Mouse (Mus musculus) midbrain, embryonic 12.5 days (tissue): Measurements from ENCODE around the gene Ccdc194. TPM values are rescaled to one million over a fixed set of nuclear protein-coding genes. Genes with fewer than 3 reads are reported as not detected.
"Not testable (repeated sequence)": the region's sequence is repeated elsewhere in the genome, so short reads cannot be mapped to it uniquely, and the experiment has no call there.

Source experiments
- ATAC-seq: fragments of 200-750 bp; cut with Nextera tagmentation; 2 replicates; pipeline ENCODE4 v1.8.0; 2017; ENCODE audit warnings: low read depth, moderate TSS enrichment, moderate library complexity; ENCODE audit not compliant: low FRiP score
- H3K27ac ChIP-seq: fragments of 300-500 bp; sonication (generic); replicated peaks from 2 replicates; pipeline ENCODE4 v1.5.1; 2016; ENCODE audit warnings: mild to moderate bottlenecking
- H3K27me3 ChIP-seq: fragments of 300-500 bp; sonication (generic); 2 replicates; pipeline ENCODE4 v1.6.1; 2016; ENCODE audit warnings: mild to moderate bottlenecking
- H3K36me3 ChIP-seq: fragments of 300-500 bp; sonication (generic); 2 replicates; pipeline ENCODE4 v1.6.1; 2016
- H3K4me1 ChIP-seq: fragments of 300-500 bp; sonication (generic); 2 replicates; pipeline ENCODE4 v1.6.1; 2016
- H3K4me2 ChIP-seq: fragments of 300-500 bp; sonication (generic); replicated peaks from 2 replicates; pipeline ENCODE4 v1.6.1; 2016; ENCODE audit warnings: mild to moderate bottlenecking, moderate library complexity
- H3K4me3 ChIP-seq: fragments of 300-500 bp; sonication (generic); 2 replicates; pipeline ENCODE4 v1.5.1; 2016; ENCODE audit warnings: mild to moderate bottlenecking
- H3K9ac ChIP-seq: fragments of 300-500 bp; sonication (generic); replicated peaks from 2 replicates; pipeline ENCODE4 v1.6.1; 2016; ENCODE audit warnings: mild to moderate bottlenecking, moderate library complexity
- H3K9me3 ChIP-seq: fragments of 300-500 bp; sonication (generic); 2 replicates; pipeline ENCODE4 v1.6.1; 2016; ENCODE audit warnings: mild to moderate bottlenecking
- WGBS: fragments of 180-500 bp; shearing (Covaris S2); methylation state at CpG from one replicate; pipeline ENCODE4 v1.1.7; 2016; 5-methylcytosine and 5-hydroxymethylcytosine counted together
- polyA plus RNA-seq: library from polyadenylated mRNA; unstranded; fragments of >200 nt; fragmentation: Nextera tagmentation; extraction: Ambion mirVana; gene quantifications from 2 replicates; pipeline ENCODE4 v1.2.1, GENCODE M21; 2016

Ccdc194 gene
- polyA plus RNA-seq, 1 experiment from 2014 or later, result 0.13 TPM

GRCm38 (mm10) chr8:71526272-71526671 is 761 bp upstream of the Ccdc194 start:
- Histone ChIP-seq H3K36me3 (no peaks in the 10 kb centered on the region), H3K9me3 (no peaks in the 10 kb centered on the region), H3K27ac (no peak overlapping the region), H3K4me2 (no peak overlapping the region), H3K27me3 (peaks cover 68% of the 10 kb centered on the region), H3K4me1 (peaks cover 15% of the 10 kb centered on the region), H3K9ac (no peak overlapping the region), H3K4me3 (no peak overlapping the region)
- ATAC-seq, result no peak
- 2% methylated on average over 6 of the region's 6 CpGs for WGBS

- Histone ChIP-seq H3K36me3 (no peaks in the 10 kb centered on the region), H3K4me3 (no peak overlapping the region), H3K27ac (no peak overlapping the region), H3K4me1 (peaks cover 16% of the 10 kb centered on the region), H3K9me3 (no peaks in the 10 kb centered on the region), H3K9ac (no peak overlapping the region), H3K4me2 (no peak overlapping the region), H3K27me3 (peaks cover 52% of the 10 kb centered on the region)
- ATAC-seq, result peak; percentile 88
- WGBS, result 3% methylated on average over 17 of the region's 17 CpGs
These were observed 3.9 kb downstream of the Ccdc194 start for GRCm38 (mm10) chr8:71521634-71522033.

- not testable (repeated sequence) for ATAC-seq
- 42% methylated on average over 9 of the region's 10 CpGs for WGBS
These were observed 6.3 kb downstream of the Ccdc194 start for GRCm38 (mm10) chr8:71519037-71519825.

GRCm38 (mm10) chr8:71516786-71517185 is 8.7 kb downstream of the Ccdc194 start:
- H3K4me1 ChIP-seq, result peaks cover 4% of the 10 kb centered on the region; the same call in 1 of the 2 replicates
- no peak overlapping the region for H3K4me2 ChIP-seq
- H3K4me3 ChIP-seq, result no peak overlapping the region
- H3K9ac ChIP-seq, result no peak overlapping the region
- H3K9me3 ChIP-seq, result no peaks in the 10 kb centered on the region
- ATAC-seq, result no peak
- no peak overlapping the region for H3K27ac ChIP-seq
- H3K36me3 ChIP-seq, result no peaks in the 10 kb centered on the region
- 28% methylated on average over 6 of the region's 6 CpGs for WGBS
- H3K27me3 ChIP-seq, result peaks cover 8% of the 10 kb centered on the region

More at GRCm38 (mm10) chr8:71519037-71519825, 6.3 kb downstream of the Ccdc194 start:
- not testable (repeated sequence) for H3K4me3 ChIP-seq, H3K9ac ChIP-seq, H3K36me3 ChIP-seq, H3K9me3 ChIP-seq, H3K27ac ChIP-seq, H3K4me1 ChIP-seq, H3K4me2 ChIP-seq
- peaks cover 28% of the 10 kb centered on the region for H3K27me3 ChIP-seq

GRCm38 (mm10) chr8:71515043-71515442 is 10.5 kb downstream of the Ccdc194 start:
- Histone ChIP-seq H3K9ac (no peak overlapping the region), H3K27me3 (peaks cover 20% of the 10 kb centered on the region), H3K27ac (no peak overlapping the region), H3K9me3 (no peaks in the 10 kb centered on the region), H3K4me3 (no peak overlapping the region), H3K36me3 (no peaks in the 10 kb centered on the region), H3K4me2 (no peak overlapping the region), H3K4me1 (peaks cover 4% of the 10 kb centered on the region; the same call in 1 of the 2 replicates)
- 67% methylated on average over 5 of the region's 5 CpGs for WGBS
- ATAC-seq, result no peak

- WGBS, result 76% methylated on average over 15 of the region's 15 CpGs
- H3K4me1 ChIP-seq, result peaks cover 4% of the 10 kb centered on the region; the same call in 1 of the 2 replicates
- H3K9ac ChIP-seq, result no peak overlapping the region
These were observed 12.3 kb downstream of the Ccdc194 start for GRCm38 (mm10) chr8:71513018-71513754.

GRCm38 (mm10) chr8:71511644-71512043 is 13.9 kb downstream of the Ccdc194 start, which contains the start of gene Plvap:
TSS of gene Plvap (minus strand) at chr8:71511752.
- Histone ChIP-seq H3K4me1 (peaks cover 9% of the 10 kb centered on the region), H3K27me3 (peaks cover 52% of the 10 kb centered on the region), H3K27ac (no peak within 1 kb of the TSS), H3K9me3 (no peaks in the 10 kb centered on the region), H3K4me2 (no peak within 1 kb of the TSS), H3K36me3 (no peaks in the 10 kb centered on the region), H3K9ac (no peak within 1 kb of the TSS), H3K4me3 (no peak within 1 kb of the TSS)
- ATAC-seq, result no peak
- 71% methylated on average over 14 of the region's 14 CpGs for WGBS

More at GRCm38 (mm10) chr8:71513018-71513754, 12.3 kb downstream of the Ccdc194 start:
- H3K27ac ChIP-seq, result no peak overlapping the region
- no peak overlapping the region for H3K4me3 ChIP-seq
- no peak overlapping the region for H3K4me2 ChIP-seq
- peaks cover 37% of the 10 kb centered on the region for H3K27me3 ChIP-seq
- ATAC-seq, result no peak
- H3K9me3 ChIP-seq, result no peaks in the 10 kb centered on the region
- H3K36me3 ChIP-seq, result no peaks in the 10 kb centered on the region

- 65% methylated on average over 2 of the region's 2 CpGs for WGBS
- ATAC-seq, result no peak
- Histone ChIP-seq H3K9ac (no peak overlapping the region), H3K27me3 (peaks cover 74% of the 10 kb centered on the region), H3K27ac (no peak overlapping the region), H3K9me3 (no peaks in the 10 kb centered on the region), H3K4me3 (no peak overlapping the region), H3K4me2 (no peak overlapping the region), H3K36me3 (no peaks in the 10 kb centered on the region), H3K4me1 (peaks cover 9% of the 10 kb centered on the region)
These were observed 16.2 kb downstream of the Ccdc194 start for GRCm38 (mm10) chr8:71509316-71509715.

- H3K27ac ChIP-seq, result no peak overlapping the region
These were observed 17.9 kb downstream of the Ccdc194 start for GRCm38 (mm10) chr8:71507589-71508104.

GRCm38 (mm10) chr8:71505979-71506378 is 19.5 kb downstream of the Ccdc194 start:
- 81% methylated on average over 4 of the region's 4 CpGs for WGBS

More at GRCm38 (mm10) chr8:71507589-71508104, 17.9 kb downstream of the Ccdc194 start:
- under 1% methylated on average over 61 of the region's 61 CpGs for WGBS
- Histone ChIP-seq H3K9me3 (no peaks in the 10 kb centered on the region), H3K27me3 (peaks cover 75% of the 10 kb centered on the region), H3K4me1 (peaks cover 9% of the 10 kb centered on the region), H3K9ac (no peak overlapping the region), H3K36me3 (no peaks in the 10 kb centered on the region), H3K4me3 (peak overlapping the region; percentile 39), H3K4me2 (peak overlapping the region; percentile 56)
- ATAC-seq, result peak; percentile 59

GRCm38 (mm10) chr8:71505326-71505725 is 20.2 kb downstream of the Ccdc194 start:
- Histone ChIP-seq H3K9ac (no peak overlapping the region), H3K4me1 (peaks cover 9% of the 10 kb centered on the region), H3K27ac (no peak overlapping the region), H3K36me3 (no peaks in the 10 kb centered on the region), H3K27me3 (peaks cover 59% of the 10 kb centered on the region), H3K4me3 (no peak overlapping the region), H3K9me3 (no peaks in the 10 kb centered on the region), H3K4me2 (no peak overlapping the region)
- 96% methylated on average over 4 of the region's 4 CpGs for WGBS
- no peak for ATAC-seq

More at GRCm38 (mm10) chr8:71505979-71506378, 19.5 kb downstream of the Ccdc194 start:
- Histone ChIP-seq H3K36me3 (no peaks in the 10 kb centered on the region), H3K27ac (no peak overlapping the region), H3K4me3 (no peak overlapping the region), H3K9ac (no peak overlapping the region), H3K4me1 (peaks cover 9% of the 10 kb centered on the region), H3K9me3 (no peaks in the 10 kb centered on the region), H3K4me2 (no peak overlapping the region), H3K27me3 (peaks cover 65% of the 10 kb centered on the region)
- no peak for ATAC-seq

GRCm38 (mm10) chr8:71504349-71504748 is 21.2 kb downstream of the Ccdc194 start:
- WGBS, result 83% methylated on average over 4 of the region's 4 CpGs
- Histone ChIP-seq H3K27me3 (peaks cover 49% of the 10 kb centered on the region), H3K4me2 (no peak overlapping the region), H3K4me1 (peaks cover 9% of the 10 kb centered on the region), H3K4me3 (no peak overlapping the region), H3K9ac (no peak overlapping the region), H3K9me3 (no peaks in the 10 kb centered on the region), H3K36me3 (no peaks in the 10 kb centered on the region), H3K27ac (no peak overlapping the region)
- no peak for ATAC-seq
